Mouse (Mus musculus): ENCODE data around the gene Rbmx.

Gene Rbmx

GRCm38 (mm10) chrX:57392367-57393246 is at the start of gene Rbmx:
Gene Rbmx, minus strand, starts transcription at chrX:57393036.
- DNase-seq (ENCODE audit: low read depth): peak; percentile 76

DNA sequence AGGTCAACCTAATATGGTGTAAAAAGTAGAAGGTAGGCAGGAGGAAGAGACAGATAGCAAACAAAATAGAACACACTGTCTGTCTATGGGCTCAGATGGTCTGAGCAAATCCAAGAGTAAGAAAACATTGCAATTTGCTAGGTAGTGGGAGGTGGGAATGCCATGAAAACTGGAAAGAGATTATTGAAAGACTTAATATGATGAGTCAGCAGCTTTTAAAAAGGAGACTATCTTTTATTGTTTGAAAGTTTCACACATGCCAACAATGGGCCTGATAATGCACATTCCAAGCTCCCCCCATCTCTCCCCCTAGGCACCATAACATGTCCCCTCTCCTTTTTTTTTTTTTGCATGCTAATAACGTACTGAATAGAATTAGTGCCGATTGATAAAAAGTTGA is 41.1 kb upstream of the Rbmx start:
- DNase-seq (ENCODE audit: low read depth): no peak

GRCm38 (mm10) chrX:57431610-57432009 is 38.8 kb upstream of the Rbmx start:
- DNase-seq (ENCODE audit: low read depth): peak; percentile 1

- DNase-seq (ENCODE audit: low read depth): no peak
Measured at GRCm38 (mm10) chrX:57408769-57409168, 15.9 kb upstream of the Rbmx start, which contains the start of gene Gm364. Gene Gm364, plus strand, starts transcription at chrX:57409154.

- DNase-seq (ENCODE audit: low read depth): no peak
Measured at GRCm38 (mm10) chrX:57403651-57404050, 10.8 kb upstream of the Rbmx start.

GRCm38 (mm10) chrX:57401388-57401787 is 8.6 kb upstream of the Rbmx start:
- DNase-seq (ENCODE audit: low read depth): no peak

GRCm38 (mm10) chrX:57393412-57393811 is 576 bp upstream of the Rbmx start:
- no peak for DNase-seq (ENCODE audit: low read depth)

GRCm38 (mm10) chrX:57380915-57381314 is 11.9 kb downstream of the Rbmx start:
- DNase-seq (ENCODE audit: low read depth): no peak

DNA sequence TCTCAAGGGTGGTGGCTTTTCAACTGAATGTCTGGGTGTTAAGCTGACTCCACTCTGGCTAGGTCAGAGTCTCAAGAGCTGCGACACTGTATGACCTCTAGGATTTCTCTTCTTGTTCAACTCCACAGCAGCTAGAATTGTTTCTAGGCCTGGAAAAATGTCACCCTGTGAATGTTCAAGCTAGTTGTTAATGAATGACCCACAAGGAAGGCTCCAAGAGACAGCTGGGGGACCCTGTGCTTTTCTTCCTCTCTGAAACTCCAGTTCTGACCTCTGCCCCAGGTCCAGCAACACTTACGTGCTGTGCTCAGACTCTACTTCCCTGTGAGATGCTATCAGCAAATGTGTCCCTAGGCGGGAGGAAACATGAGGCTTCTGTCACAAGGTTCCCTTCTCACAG is 14.3 kb downstream of the Rbmx start:
- DNase-seq (ENCODE audit: low read depth): no peak

DNA sequence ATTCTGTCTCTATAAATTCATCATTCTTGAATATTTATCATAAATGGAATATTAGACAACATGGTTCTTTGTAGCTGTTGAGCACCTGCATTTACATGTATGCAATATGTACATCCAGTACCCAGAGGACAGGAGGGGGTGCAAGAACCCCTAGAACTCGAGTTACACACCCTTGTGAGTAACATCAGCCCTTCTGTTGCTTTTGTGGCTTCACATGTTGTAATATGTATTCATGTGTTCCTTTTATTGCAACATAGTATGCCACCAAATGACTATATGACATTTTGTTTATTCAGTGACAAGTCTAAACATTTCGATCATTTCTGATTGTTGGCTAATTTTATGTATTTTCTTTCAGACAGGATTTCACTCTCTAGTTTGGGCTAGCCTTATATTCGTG is 15.7 kb downstream of the Rbmx start:
- no peak for DNase-seq (ENCODE audit: low read depth)

DNA sequence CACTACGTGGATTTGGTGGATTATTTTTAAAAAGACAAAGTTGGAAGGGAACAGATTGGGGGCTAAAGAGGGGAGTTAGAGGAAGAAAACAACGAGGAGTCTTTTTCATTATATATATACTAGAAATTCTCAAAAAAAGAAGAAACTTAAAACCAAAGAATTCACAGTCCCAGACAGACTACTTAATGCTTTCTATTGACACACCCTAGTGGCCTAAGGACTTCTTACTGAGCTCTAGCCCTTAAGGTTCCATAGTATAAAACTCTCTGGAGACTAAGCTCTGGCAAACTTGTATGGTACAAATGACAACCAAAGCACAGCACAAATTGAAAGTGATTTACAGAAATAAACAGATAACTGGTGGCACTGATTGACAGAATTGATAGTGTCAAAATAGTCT is 18.8 kb downstream of the Rbmx start:
- no peak for DNase-seq (ENCODE audit: low read depth)

GRCm38 (mm10) chrX:57373543-57373942 is 19.3 kb downstream of the Rbmx start:
- peak; percentile 55 for DNase-seq (ENCODE audit: low read depth)

DNA sequence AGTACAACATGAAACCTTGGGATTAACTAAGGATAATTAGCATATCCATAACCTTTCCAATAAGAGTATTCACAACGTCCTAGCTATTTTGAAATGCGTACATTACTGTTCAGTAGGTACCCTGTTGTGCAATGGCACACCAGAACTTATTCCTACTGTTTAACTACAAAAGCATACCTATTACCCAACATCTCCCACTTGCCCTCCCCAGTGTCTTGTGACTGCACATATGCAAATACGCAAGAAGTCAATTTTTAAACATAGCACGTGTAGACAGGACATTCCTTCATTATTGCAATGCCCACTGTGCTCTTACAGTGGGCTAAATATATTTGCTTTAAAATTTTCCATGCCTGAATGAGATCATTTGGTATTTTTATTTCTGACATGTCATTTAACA is 19.9 kb downstream of the Rbmx start:
- no peak for DNase-seq (ENCODE audit: low read depth)

- DNase-seq (ENCODE audit: low read depth): peak; percentile 76
Measured at GRCm38 (mm10) chrX:57364891-57365569, 27.8 kb downstream of the Rbmx start.

- no peak for DNase-seq (ENCODE audit: low read depth)
Measured at GRCm38 (mm10) chrX:57359316-57359715, 33.5 kb downstream of the Rbmx start.

DNA sequence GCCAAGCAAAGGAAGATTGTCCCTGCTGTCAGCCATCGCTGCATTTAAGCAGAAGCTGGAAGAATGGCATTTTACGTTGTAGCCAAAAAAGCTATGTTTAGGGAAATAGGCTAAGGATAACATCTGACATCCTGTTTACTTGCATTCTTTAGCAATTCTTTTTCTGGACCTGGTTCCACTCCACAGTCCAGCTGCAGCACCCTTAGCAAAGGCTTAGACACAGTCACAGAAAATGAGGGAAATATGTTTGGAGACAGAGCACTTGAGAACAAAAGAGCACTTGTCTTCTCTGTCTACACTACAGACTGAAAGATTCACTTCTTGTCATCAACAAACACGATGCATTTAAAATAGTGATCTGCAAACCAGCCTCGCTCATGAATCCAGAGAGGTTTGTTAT is 53.6 kb downstream of the Rbmx start:
- no peak for DNase-seq (ENCODE audit: low read depth)

GRCm38 (mm10) chrX:57338371-57339211 is 54.2 kb downstream of the Rbmx start, which contains the start of gene Arhgef6:
Gene Arhgef6, minus strand, starts transcription at chrX:57338729.
- no peak for DNase-seq (ENCODE audit: low read depth)

DNA sequence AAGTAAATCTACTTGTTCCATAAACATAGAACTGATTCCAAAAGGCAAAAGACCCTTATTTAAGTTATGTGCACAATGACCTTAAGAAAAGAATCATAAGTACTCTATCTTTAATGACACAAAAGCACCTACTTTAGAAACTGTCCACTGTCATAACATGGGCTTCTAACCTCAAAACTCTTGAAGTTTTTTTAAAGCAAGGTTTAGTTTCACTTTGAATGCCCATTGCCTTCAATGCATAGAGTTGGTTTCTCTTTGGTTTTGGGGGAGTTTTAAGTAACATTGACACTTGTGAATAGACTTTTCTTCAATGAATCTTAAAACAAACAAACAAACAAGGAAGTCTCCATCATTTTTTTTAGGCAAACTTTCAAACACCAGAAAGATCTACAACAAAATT is 55.3 kb downstream of the Rbmx start:
- DNase-seq (ENCODE audit: low read depth): no peak

DNA sequence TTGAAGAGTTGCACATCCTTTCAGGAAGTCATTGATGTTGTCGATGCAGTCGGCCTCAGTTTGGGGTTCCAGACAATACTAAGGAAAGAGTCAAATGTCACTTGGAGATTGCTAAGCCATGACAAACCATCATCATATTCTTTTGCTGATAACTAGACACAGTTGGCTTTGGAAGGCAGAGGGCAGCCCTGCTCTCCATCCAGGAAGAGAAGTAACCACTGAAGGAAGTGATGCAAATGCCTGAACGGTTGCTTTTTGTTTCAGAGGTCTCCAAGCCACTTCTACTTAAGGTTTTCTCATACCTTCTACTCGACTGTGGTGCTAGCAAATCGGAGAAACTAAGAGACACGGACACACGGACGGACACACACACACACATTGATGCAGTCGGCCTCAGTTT is 55.9 kb downstream of the Rbmx start:
- DNase-seq (ENCODE audit: low read depth): no peak

- DNase-seq (ENCODE audit: low read depth): no peak
Measured at GRCm38 (mm10) chrX:57335313-57335712, 57.5 kb downstream of the Rbmx start.

Measured in c-Kit-positive CD71-positive TER-119-negative erythroid progenitor cells, embryonic 14.5 days (primary cell).